Comparison of ENCODE assay signal across 15 mouse cellular contexts in genomic region chr3:69902787-69903477, GRCm38 (mm10). TPM values are rescaled to one million over a fixed set of nuclear protein-coding genes. Genes with fewer than 3 reads are reported as not detected.
DNase-seq lines count a peak whose midpoint lies in the region; ATAC-seq lines count a peak whose summit lies in the region.
"Had no signal": no experiment of that assay in that cellular context is flagged by ENCODE, and none has a peak within 500 bp of the region (broad histone marks: within the 10 kb centered on the region; RNA-seq: fewer than 3 reads in every experiment).

No protein-coding gene starts in this region.

- no peaks in the 10 kb centered on the region for H3K27me3 ChIP-seq in neural tube, embryonic 15.5 days (replicated peaks)
- H3K27me3 ChIP-seq: embryonic facial prominence, embryonic 15.5 days; kidney, embryonic 15.5 days; liver, embryonic 15.5 days had no signal

- H3K4me3 ChIP-seq in neural tube, embryonic 15.5 days (replicated peaks): no peak overlapping the region
- H3K4me3 ChIP-seq: embryonic facial prominence, embryonic 15.5 days; kidney, embryonic 15.5 days; limb, embryonic 10.5 days; liver, embryonic 15.5 days had no signal

- ATAC-seq in frontal cortex, adult (ENCODE audit: low TSS enrichment): peak; percentile 66
- no peak for ATAC-seq in neural tube, embryonic 15.5 days (ENCODE audit: low FRiP score)
- ATAC-seq: Patski had no signal

- no peak overlapping the region for H3K9ac ChIP-seq in neural tube, embryonic 15.5 days (replicated peaks)
- H3K9ac ChIP-seq: embryonic facial prominence, embryonic 15.5 days; kidney, embryonic 15.5 days; liver, embryonic 15.5 days had no signal

- no peaks in the 10 kb centered on the region for H3K36me3 ChIP-seq in neural tube, embryonic 15.5 days
- H3K36me3 ChIP-seq: embryonic facial prominence, embryonic 15.5 days; kidney, embryonic 15.5 days; limb, embryonic 10.5 days; liver, embryonic 15.5 days had no signal

- 77% methylated on average over 9 of the region's 9 CpGs for WGBS in neural tube, embryonic 15.5 days

- no peak overlapping the region for H3K4me2 ChIP-seq in neural tube, embryonic 15.5 days
- H3K4me2 ChIP-seq: embryonic facial prominence, embryonic 15.5 days; kidney, embryonic 15.5 days; liver, embryonic 15.5 days had no signal

- no peaks in the 10 kb centered on the region for H3K9me3 ChIP-seq in neural tube, embryonic 15.5 days (replicated peaks)
- H3K9me3 ChIP-seq: embryonic facial prominence, embryonic 15.5 days; kidney, embryonic 15.5 days; limb, embryonic 10.5 days; liver, embryonic 15.5 days had no signal

- no peaks in the 10 kb centered on the region for H3K4me1 ChIP-seq in neural tube, embryonic 15.5 days
- H3K4me1 ChIP-seq: liver, embryonic 15.5 days had no signal

- DNase-seq in frontal cortex, postnatal 25 days (ENCODE audit: low spot score in 2 of 2): no peak
- DNase-seq in lung, postnatal 10 days: peak; percentile 6
- DNase-seq in lung, postnatal 4 days: no peak
- peak; percentile 20 for DNase-seq in cerebellum, adult 11-12 months
- peak; percentile 37 to 39 for DNase-seq in cerebellum, postnatal 36 days
- DNase-seq: adrenal gland, adult 8-10 months; spleen, adult 18-20 months had no signal

- no peak overlapping the region for H3K27ac ChIP-seq in neural tube, embryonic 15.5 days (replicated peaks)
- H3K27ac ChIP-seq: embryonic facial prominence, embryonic 15.5 days; kidney, embryonic 15.5 days; limb, embryonic 10.5 days; liver, embryonic 15.5 days; stomach, postnatal 0 days had no signal

RNA-seq across cellular contexts. Expression of gene Sptssb, which starts 43.2 kb away (rescaled TPM):
- 1.8 and 12.7 TPM in 2 replicates for polyA plus RNA-seq in neural tube, embryonic 15.5 days (2015; fragmentation: Nextera tagmentation; extraction: Ambion mirVana)

Comparison
In these comparisons a context has a peak if more than half of its experiments do, and no peak if none do; other contexts are left out.
1. DNase-seq: peak in lung, postnatal 10 days (single experiment), cerebellum, adult 11-12 months (single experiment) and cerebellum, postnatal 36 days (2 of 2); none in frontal cortex, postnatal 25 days (0 of 2) and lung, postnatal 4 days (0 of 2).